29 mouse cellular contexts compared by ENCODE assay signal in the genomic region with DNA sequence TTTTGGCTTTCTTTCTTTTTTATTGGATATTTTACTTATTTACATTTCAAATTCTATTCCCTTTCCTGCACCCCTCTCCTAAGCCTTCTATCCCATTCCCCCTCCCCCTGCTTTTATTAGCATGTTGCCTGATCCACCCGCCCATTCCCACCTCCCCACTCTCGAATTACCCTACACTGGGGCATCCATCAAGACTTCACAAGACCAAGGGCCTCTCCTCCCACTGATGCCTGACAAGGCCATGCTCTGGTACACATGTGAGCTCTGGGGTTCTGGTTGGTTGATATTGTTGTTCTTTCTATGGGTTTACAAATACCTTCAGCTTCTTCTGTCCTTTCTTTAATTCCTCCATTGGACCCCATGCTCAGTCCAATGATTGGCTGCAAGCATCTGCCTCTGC. TPM values are rescaled to one million over a fixed set of nuclear protein-coding genes. Genes with fewer than 3 reads are reported as not detected.
"Had no signal": no experiment of that assay in that cellular context is flagged by ENCODE, and none has a peak within 500 bp of the region (broad histone marks: within the 10 kb centered on the region; RNA-seq: fewer than 3 reads in every experiment).

No protein-coding gene starts in this region.

- H3K27me3 ChIP-seq: embryonic facial prominence, embryonic 12.5 days; embryonic facial prominence, embryonic 13.5 days; embryonic facial prominence, embryonic 15.5 days; forebrain, embryonic 12.5 days; forebrain, embryonic 13.5 days; forebrain, embryonic 15.5 days had no signal

- H3K4me3 ChIP-seq: embryonic facial prominence, embryonic 10.5 days; embryonic facial prominence, embryonic 12.5 days; embryonic facial prominence, embryonic 13.5 days; embryonic facial prominence, embryonic 15.5 days; erythroblast, embryonic 14.5 days; forebrain, embryonic 10.5 days; forebrain, embryonic 12.5 days; forebrain, embryonic 13.5 days; forebrain, embryonic 15.5 days; gastrocnemius, adult 2 months had no signal

- H3K9ac ChIP-seq: embryonic facial prominence, embryonic 12.5 days; embryonic facial prominence, embryonic 13.5 days; embryonic facial prominence, embryonic 15.5 days; forebrain, embryonic 12.5 days; forebrain, embryonic 13.5 days; forebrain, embryonic 15.5 days; forebrain, postnatal 0 days had no signal

- H3K4me1 ChIP-seq: embryonic facial prominence, embryonic 10.5 days; embryonic facial prominence, embryonic 12.5 days; embryonic facial prominence, embryonic 13.5 days; embryonic facial prominence, embryonic 15.5 days; forebrain, embryonic 10.5 days; forebrain, embryonic 12.5 days; forebrain, embryonic 13.5 days; forebrain, embryonic 15.5 days had no signal

- DNase-seq: cerebellum, adult 18-20 months; cerebellum, adult 2 months; cerebellum, adult 8-10 months; cerebellum, adult 9-10 months; cerebellum, adult 9-11 months; cerebellum, postnatal 10 days; cerebellum, postnatal 14 days; cerebellum, postnatal 25 days; cerebellum, postnatal 36 days; embryo, embryonic 11 days; forebrain, postnatal 0 days; gastrocnemius, adult 2 months; gastrocnemius, postnatal 10 days; gastrocnemius, postnatal 14 days; gastrocnemius, postnatal 25 days; gastrocnemius, postnatal 36 days; heart, adult 11 months had no signal

- H3K9me3 ChIP-seq: embryonic facial prominence, embryonic 10.5 days; embryonic facial prominence, embryonic 12.5 days; embryonic facial prominence, embryonic 13.5 days; embryonic facial prominence, embryonic 15.5 days; forebrain, embryonic 10.5 days; forebrain, embryonic 12.5 days; forebrain, embryonic 13.5 days; forebrain, embryonic 15.5 days had no signal

- H3K27ac ChIP-seq: embryonic facial prominence, embryonic 10.5 days; embryonic facial prominence, embryonic 12.5 days; embryonic facial prominence, embryonic 13.5 days; embryonic facial prominence, embryonic 15.5 days; forebrain, embryonic 10.5 days; forebrain, embryonic 12.5 days; forebrain, embryonic 13.5 days; forebrain, embryonic 15.5 days; gastrocnemius, adult 2 months had no signal

- ATAC-seq: forebrain, embryonic 13.5 days; forebrain, embryonic 14.5 days; forebrain, embryonic 15.5 days; forebrain, embryonic 16.5 days; forebrain, postnatal 0 days had no signal

- H3K36me3 ChIP-seq: embryonic facial prominence, embryonic 10.5 days; embryonic facial prominence, embryonic 12.5 days; embryonic facial prominence, embryonic 13.5 days; embryonic facial prominence, embryonic 15.5 days; forebrain, embryonic 10.5 days; forebrain, embryonic 12.5 days; forebrain, embryonic 15.5 days had no signal

- H3K4me2 ChIP-seq: embryonic facial prominence, embryonic 12.5 days; embryonic facial prominence, embryonic 13.5 days; embryonic facial prominence, embryonic 15.5 days; forebrain, embryonic 12.5 days; forebrain, embryonic 13.5 days; forebrain, embryonic 15.5 days had no signal

RNA-seq across cellular contexts. Expression of gene Htr1f, which starts 22.2 kb away (rescaled TPM):
- polyA plus RNA-seq: erythroblast, embryonic 14.5 days; forebrain, embryonic 10.5 days; gonadal fat pad, adult 2 months had no signal
